Mouse (Mus musculus) ES-E14 (cell line): ENCODE results near the gene Spns2. TPM values are rescaled to one million over a fixed set of nuclear protein-coding genes. Genes with fewer than 3 reads are reported as not detected.

Source experiments
- DNase-seq: peaks from one replicate; pipeline ENCODE4 v3.0.0-alpha.2; 2013; ENCODE audit warnings: low read depth, low spot score
- H3K27ac ChIP-seq: 2 replicates; pipeline ENCODE4 v1.5.1; 2012; ENCODE audit warnings: low read depth, mild to moderate bottlenecking, low read length, moderate library complexity, mixed read lengths; ENCODE audit not compliant: poor library complexity, insufficient read depth, severe bottlenecking
- H3K36me3 ChIP-seq: 2 replicates; pipeline ENCODE4 v1.6.1; 2012; ENCODE audit warnings: mild to moderate bottlenecking, low read length, moderate library complexity, mixed read lengths; ENCODE audit not compliant: control insufficient read depth, poor library complexity, insufficient read depth, severe bottlenecking
- H3K4me1 ChIP-seq, 2 experiments: fragments of 150-350 bp in 1 of 2; sonication (generic) in 1 of 2; 2 replicates each; pipeline ENCODE4 v1.6.1; 2012; ENCODE audit warnings: low read length in 2 of 2, mild to moderate bottlenecking in 1 of 2, mixed read lengths in 1 of 2; ENCODE audit not compliant: control insufficient read depth in 2 of 2, insufficient read depth in 2 of 2, poor library complexity in 1 of 2
- H3K4me3 ChIP-seq, 2 experiments: fragments of 150-350 bp in 1 of 2; sonication (generic) in 1 of 2; 2 replicates each; pipeline ENCODE4 v1.5.1; 2012; ENCODE audit warnings: low read length in 2 of 2, low read depth in 1 of 2, mild to moderate bottlenecking in 1 of 2, mixed read lengths in 1 of 2; ENCODE audit not compliant: insufficient read depth in 1 of 2, poor library complexity in 1 of 2, severe bottlenecking in 1 of 2
- H3K9ac ChIP-seq: 2 replicates; pipeline ENCODE4 v1.6.1; 2012; ENCODE audit warnings: low read depth, mild to moderate bottlenecking, low read length, mixed read lengths; ENCODE audit not compliant: poor library complexity, insufficient read depth, severe bottlenecking
- H3K9me3 ChIP-seq: fragments of 150-350 bp; sonication (generic); 2 replicates; pipeline ENCODE4 v1.6.1; 2012; ENCODE audit warnings: low read depth, mild to moderate bottlenecking, low read length; ENCODE audit not compliant: control insufficient read depth, insufficient read depth
- CHD2 ChIP-seq: IDR thresholded peaks from 2 replicates; pipeline ENCODE4 v1.6.1; 2014; ENCODE audit warnings: mild to moderate bottlenecking, low read depth, low read length, inconsistent platforms
- HCFC1 ChIP-seq: IDR thresholded peaks from 2 replicates; pipeline ENCODE4 v1.6.1; 2012; ENCODE audit warnings: low read length, inconsistent platforms, borderline replicate concordance; ENCODE audit not compliant: insufficient read depth
- MAFK ChIP-seq: IDR thresholded peaks from 2 replicates; pipeline ENCODE4 v1.6.1; 2014; ENCODE audit warnings: mild to moderate bottlenecking, low read depth, low read length, inconsistent platforms; ENCODE audit not compliant: insufficient read depth
- ZC3H11A ChIP-seq: IDR thresholded peaks from 2 replicates; pipeline ENCODE4 v1.6.1; 2012; ENCODE audit warnings: low read depth, mild to moderate bottlenecking, inconsistent platforms, low read length, borderline replicate concordance
- ZNF384 ChIP-seq: IDR thresholded peaks from 2 replicates; pipeline ENCODE4 v1.6.1; 2012; ENCODE audit warnings: low read depth, low read length, inconsistent platforms
- in situ Hi-C, 2 experiments: fragments of 600-800 bp; cut with MboI; formaldehyde crosslinking; loops; one replicate each; pipeline ENCODE4 v1.15.1; 2025; ENCODE audit warnings: low sequenced_read_pairs in 2 of 2, inconsistent platforms in 1 of 2; ENCODE audit not compliant: unreplicated experiment in 2 of 2
- total RNA-seq: library from RNA; depleted of rRNA; stranded (reverse); fragments of 300-350 nt; gene quantifications from 2 replicates; pipeline ENCODE4 v1.2.3, GENCODE M21; 2012

The Spns2 gene
- total RNA-seq, 1 experiment = 2.4 TPM

- H3K27ac ChIP-seq = no peak overlapping the region
- in situ Hi-C loops = no loop called here
- DNase-seq = no peak
- H3K9ac ChIP-seq = no peak overlapping the region
- no peaks in the 10 kb centered on the region for H3K9me3 ChIP-seq
- TF ChIP-seq CHD2 (no peak), MAFK (no peak), HCFC1 (no peak)
- H3K4me3 ChIP-seq = peak overlapping the region in 1 of 2 experiments; percentile 6; a peak in 1 of 4 replicates
- H3K36me3 ChIP-seq = peaks cover 18% of the 10 kb centered on the region
- peaks cover 2 to 20% of the 10 kb centered on the region in 2 experiments; a peak in 2 of 4 replicates for H3K4me1 ChIP-seq
Observed at GRCm38 (mm10) chr11:72455694-72456093, 34.0 kb downstream of the Spns2 start.

DNA sequence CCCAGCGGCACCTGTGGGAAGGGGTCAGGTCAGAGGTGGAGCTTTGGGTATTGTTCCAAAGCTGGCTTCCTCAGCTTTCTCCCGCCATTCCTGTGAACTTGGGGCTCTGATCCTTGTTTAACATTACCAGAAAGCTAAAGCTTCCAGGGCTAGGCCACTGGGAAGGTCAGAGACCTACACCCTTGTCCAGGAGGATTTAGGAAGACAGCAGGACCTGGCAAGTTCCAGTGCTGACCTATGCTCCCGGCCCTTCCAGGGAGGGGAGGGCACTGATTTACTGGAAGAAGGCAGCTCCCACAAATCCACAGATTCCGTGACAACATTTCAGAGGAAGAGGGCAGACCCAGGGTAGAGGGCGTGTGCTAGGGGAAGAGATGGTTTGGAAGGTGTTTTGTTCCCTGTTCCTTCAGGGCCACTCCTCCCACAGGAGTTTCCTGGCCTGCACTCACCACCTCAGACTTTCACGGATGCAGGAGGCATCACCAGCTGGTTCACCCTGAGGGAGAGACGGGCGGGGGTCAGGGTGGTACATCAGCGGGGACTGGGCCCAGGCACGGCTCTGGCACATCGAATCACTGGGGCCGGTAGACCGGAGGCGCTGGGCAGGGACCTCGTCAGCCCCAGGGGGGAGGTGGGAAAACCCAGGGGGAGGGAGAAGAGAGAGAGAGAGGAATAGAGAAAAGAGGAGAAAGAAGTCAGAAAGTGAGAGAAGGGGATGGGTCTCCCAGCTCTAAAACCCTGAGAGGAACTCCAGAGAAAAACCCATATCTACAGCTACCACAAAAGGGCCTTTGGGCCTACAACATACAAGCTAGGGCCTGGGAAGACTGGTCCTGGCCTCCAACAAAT, 36.4 kb downstream of the Spns2 start:
- Histone ChIP-seq H3K4me3 (no peak overlapping the region), H3K4me1 (peaks cover 2 to 22% of the 10 kb centered on the region in 2 experiments; a peak in 2 of 4 replicates), H3K9ac (no peak overlapping the region), H3K27ac (no peak overlapping the region), H3K36me3 (peaks cover 41% of the 10 kb centered on the region), H3K9me3 (no peaks in the 10 kb centered on the region)
- in situ Hi-C loops = no loop called here
- DNase-seq = no peak
- TF ChIP-seq ZC3H11A (no peak), CHD2 (no peak), HCFC1 (no peak), MAFK (no peak), ZNF384 (no peak)

DNA sequence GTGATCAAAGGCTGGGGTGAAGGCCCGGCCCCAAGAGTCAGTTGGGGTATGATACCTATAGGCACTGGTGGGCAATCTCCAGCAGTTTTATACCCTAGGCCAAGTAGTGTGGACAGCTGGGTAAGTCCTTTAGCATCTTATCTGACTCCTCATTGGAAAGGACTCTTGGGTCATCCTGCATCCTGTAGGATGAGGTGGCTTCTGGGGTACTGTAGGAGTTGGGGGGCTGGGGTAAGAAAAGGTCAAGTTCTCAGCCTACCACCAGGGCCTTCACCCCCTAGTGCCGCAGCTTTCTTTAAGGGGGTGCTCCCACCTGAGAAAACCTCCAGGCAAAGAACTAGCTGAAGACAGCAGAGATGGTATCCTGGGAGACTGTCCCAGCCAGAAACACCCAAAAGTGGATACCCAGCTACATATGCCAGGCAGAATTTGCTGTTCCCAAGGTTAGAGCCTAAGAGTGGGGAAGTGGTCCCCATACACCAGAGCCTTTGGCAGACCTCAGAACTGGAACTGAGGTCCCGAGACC, 37.5 kb downstream of the Spns2 start:
- Histone ChIP-seq H3K27ac (no peak overlapping the region), H3K9me3 (no peaks in the 10 kb centered on the region), H3K36me3 (peaks cover 52% of the 10 kb centered on the region), H3K9ac (no peak overlapping the region), H3K4me1 (peaks cover 2 to 22% of the 10 kb centered on the region in 2 experiments; a peak in 2 of 4 replicates), H3K4me3 (no peak overlapping the region)
- TF ChIP-seq ZNF384 (no peak), CHD2 (no peak)
- in situ Hi-C loops = no loop called here
- no peak for DNase-seq

DNA sequence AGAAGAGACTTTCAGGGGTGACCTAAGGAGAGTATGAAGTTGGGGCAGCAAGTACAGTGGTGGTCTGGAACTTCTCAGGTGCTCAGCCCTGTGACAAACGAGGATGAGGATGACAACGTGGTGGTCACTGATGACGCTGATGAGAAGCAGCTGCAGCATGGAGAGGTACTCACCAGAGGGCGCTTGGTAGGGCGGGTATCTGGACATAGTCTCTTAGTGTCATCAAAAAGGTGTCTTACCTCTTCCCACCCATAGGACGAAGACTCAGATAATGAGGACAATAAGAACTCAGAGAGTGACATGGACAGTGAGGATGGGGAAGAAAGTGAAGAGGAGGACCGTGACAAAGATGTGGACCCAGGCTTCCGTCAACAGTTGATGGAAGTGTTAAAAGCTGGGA, 42.2 kb downstream of the Spns2 start:
- Histone ChIP-seq H3K36me3 (peaks cover 96% of the 10 kb centered on the region), H3K27ac (no peak overlapping the region)
- no peak for TF ChIP-seq ZC3H11A
- TF ChIP-seq ZNF384 = no peak
- TF ChIP-seq HCFC1 = no peak
- no peak for TF ChIP-seq CHD2

More for the DNA sequence above, 42.2 kb downstream of the Spns2 start:
- Histone ChIP-seq H3K4me1 (peaks cover 0 to 18% of the 10 kb centered on the region in 2 experiments; a peak in 2 of 4 replicates), H3K9me3 (no peaks in the 10 kb centered on the region), H3K4me3 (no peak overlapping the region), H3K9ac (no peak overlapping the region)
- in situ Hi-C loops = loop anchor here in 1 of 2 experiments (25.0 kb wide), 1 partner anchor 235 kb away; the partner anchor contains the start of genes 4933427D14Rik, Gm43951, Med31 and Txndc17
- DNase-seq = no peak
